Mouse (Mus musculus) embryonic facial prominence, embryonic 14.5 days (tissue): Measurements from ENCODE around the gene Cct5. TPM values are rescaled to one million over a fixed set of nuclear protein-coding genes. Genes with fewer than 3 reads are reported as not detected.
"Not testable (repeated sequence)": the region's sequence is repeated elsewhere in the genome, so short reads cannot be mapped to it uniquely, and the experiment has no call there.

ENCODE experiments used
- ATAC-seq: fragments of 200-750 bp; cut with Nextera tagmentation; 2 replicates; pipeline ENCODE4 v1.8.0; 2017; ENCODE audit warnings: low read depth, moderate number of reproducible peaks, moderate TSS enrichment
- DNase-seq: peaks from one replicate; pipeline ENCODE4 v3.0.0-alpha.2; 2015; ENCODE audit warnings: low spot score
- H3K27ac ChIP-seq: fragments of 300-500 bp; sonication (generic); replicated peaks from 2 replicates; pipeline ENCODE4 v1.5.1; 2014; ENCODE audit warnings: low read depth, mild to moderate bottlenecking, low read length, moderate library complexity
- H3K27me3 ChIP-seq: fragments of 300-500 bp; sonication (generic); replicated peaks from 2 replicates; pipeline ENCODE4 v1.6.1; 2014; ENCODE audit warnings: low read length; ENCODE audit not compliant: control insufficient read depth, insufficient read depth
- H3K36me3 ChIP-seq: fragments of 300-500 bp; sonication (generic); 2 replicates; pipeline ENCODE4 v1.6.1; 2014; ENCODE audit warnings: low read length, mixed read lengths; ENCODE audit not compliant: control insufficient read depth, insufficient read depth
- H3K4me1 ChIP-seq: fragments of 300-500 bp; sonication (generic); 2 replicates; pipeline ENCODE4 v1.6.1; 2014; ENCODE audit warnings: antibody characterized with exemption, low read length; ENCODE audit not compliant: control insufficient read depth, insufficient read depth
- H3K4me2 ChIP-seq: fragments of 300-500 bp; sonication (generic); 2 replicates; pipeline ENCODE4 v1.6.1; 2014; ENCODE audit warnings: low read depth, mild to moderate bottlenecking, low read length, moderate library complexity, mixed read lengths
- H3K4me3 ChIP-seq: fragments of 300-500 bp; sonication (generic); 2 replicates; pipeline ENCODE4 v1.5.1; 2014; ENCODE audit warnings: low read depth, mild to moderate bottlenecking, low read length
- H3K9ac ChIP-seq: fragments of 300-500 bp; sonication (generic); 2 replicates; pipeline ENCODE4 v1.6.1; 2014; ENCODE audit warnings: low read depth, mild to moderate bottlenecking, low read length, moderate library complexity, mixed read lengths
- H3K9me3 ChIP-seq: fragments of 300-500 bp; sonication (generic); 2 replicates; pipeline ENCODE4 v1.6.1; 2016; ENCODE audit warnings: low read length; ENCODE audit not compliant: control insufficient read depth
- WGBS: fragments of 180-500 bp; shearing (Covaris S2); extraction: QIAGEN DNeasy Blood & Tissue Kit; methylation state at CpG from one replicate; pipeline ENCODE4 v1.1.7; 2014; 5-methylcytosine and 5-hydroxymethylcytosine counted together
- polyA plus RNA-seq: library from polyadenylated mRNA; unstranded; fragments of >200 nt; fragmentation: Nextera tagmentation; extraction: Ambion mirVana; gene quantifications from 2 replicates; pipeline ENCODE4 v1.2.1, GENCODE M21; 2014

Gene Cct5
- polyA plus RNA-seq, 1 experiment from 2014 or later = 494 TPM

DNA sequence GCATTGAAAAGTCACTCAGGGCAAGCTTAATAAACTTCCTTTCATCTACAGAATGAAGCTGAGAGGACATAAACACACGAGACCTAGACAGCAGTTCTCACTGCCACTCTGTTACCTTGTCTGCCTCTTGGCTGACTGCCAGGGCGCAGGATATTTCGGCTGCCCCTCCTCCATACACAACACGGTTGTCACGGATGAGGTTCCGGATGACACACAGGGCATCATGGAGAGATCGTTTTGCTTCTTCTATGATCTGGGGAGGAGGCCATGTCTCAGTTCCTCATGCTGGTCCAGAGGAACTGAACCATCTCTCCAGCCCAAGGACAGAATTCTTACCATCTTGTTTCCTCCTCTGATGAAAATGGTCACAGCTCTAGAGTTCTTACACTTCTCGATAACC lies 9.1 kb downstream of the Cct5 start:
- Histone ChIP-seq H3K9ac (no peak overlapping the region), H3K4me1 (no peaks in the 10 kb centered on the region), H3K9me3 (no peaks in the 10 kb centered on the region), H3K36me3 (peaks cover 84% of the 10 kb centered on the region), H3K27ac (no peak overlapping the region), H3K27me3 (no peaks in the 10 kb centered on the region), H3K4me2 (no peak overlapping the region), H3K4me3 (no peak overlapping the region)
- DNase-seq (no peak), ATAC-seq (no peak)
- WGBS = 84% methylated on average over 8 of the region's 8 CpGs

- ATAC-seq (no peak), DNase-seq (no peak)
- Histone ChIP-seq H3K36me3 (peaks cover 63% of the 10 kb centered on the region), H3K4me1 (no peaks in the 10 kb centered on the region), H3K4me3 (no peak overlapping the region), H3K4me2 (no peak overlapping the region), H3K9me3 (no peaks in the 10 kb centered on the region), H3K27me3 (no peaks in the 10 kb centered on the region), H3K27ac (no peak overlapping the region), H3K9ac (no peak overlapping the region)
- WGBS = 90% methylated on average over 5 of the region's 5 CpGs
Observed at GRCm38 (mm10) chr15:31590176-31590575, 11.4 kb downstream of the Cct5 start.

DNA sequence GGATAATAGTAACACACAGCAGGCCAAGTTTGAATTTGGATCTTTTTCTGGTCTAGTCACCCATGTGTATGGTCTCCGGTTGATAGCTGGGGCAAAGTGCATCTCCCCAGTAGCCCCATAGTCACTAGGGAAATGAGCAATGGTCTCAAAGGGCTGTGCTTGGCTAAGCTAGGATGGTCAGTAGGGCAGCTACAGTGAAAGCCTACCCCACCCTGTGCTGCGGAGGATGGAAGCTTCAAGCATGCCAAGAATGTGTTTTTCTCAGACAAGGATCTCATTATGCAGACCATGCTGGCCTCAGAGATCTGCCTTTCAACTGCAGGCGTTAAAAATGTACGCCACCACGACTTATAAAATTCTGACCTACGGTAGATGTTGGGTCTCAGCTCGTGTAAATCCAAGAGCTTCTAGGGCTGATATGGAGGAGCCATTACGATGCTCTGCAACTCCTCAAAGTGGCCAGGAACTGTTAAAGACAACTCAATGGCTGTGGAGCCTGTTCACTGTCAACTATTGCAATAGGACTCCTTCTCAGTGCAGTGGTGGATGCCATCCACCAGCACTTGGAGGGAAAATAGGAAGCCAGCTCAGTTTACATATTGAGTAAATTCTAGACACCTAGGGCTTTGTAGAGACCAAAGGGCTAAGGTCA lies 12.5 kb downstream of the Cct5 start:
- Histone ChIP-seq H3K4me1 (no peaks in the 10 kb centered on the region), H3K27me3 (no peaks in the 10 kb centered on the region), H3K4me2 (no peak overlapping the region), H3K4me3 (no peak overlapping the region), H3K27ac (peak overlapping the region; percentile 35; the same call in 1 of the 2 replicates), H3K9ac (no peak overlapping the region), H3K9me3 (no peaks in the 10 kb centered on the region), H3K36me3 (peaks cover 53% of the 10 kb centered on the region)
- DNase-seq = peak; percentile 36
- 53% methylated on average over 8 of the region's 8 CpGs for WGBS
- no peak for ATAC-seq

DNA sequence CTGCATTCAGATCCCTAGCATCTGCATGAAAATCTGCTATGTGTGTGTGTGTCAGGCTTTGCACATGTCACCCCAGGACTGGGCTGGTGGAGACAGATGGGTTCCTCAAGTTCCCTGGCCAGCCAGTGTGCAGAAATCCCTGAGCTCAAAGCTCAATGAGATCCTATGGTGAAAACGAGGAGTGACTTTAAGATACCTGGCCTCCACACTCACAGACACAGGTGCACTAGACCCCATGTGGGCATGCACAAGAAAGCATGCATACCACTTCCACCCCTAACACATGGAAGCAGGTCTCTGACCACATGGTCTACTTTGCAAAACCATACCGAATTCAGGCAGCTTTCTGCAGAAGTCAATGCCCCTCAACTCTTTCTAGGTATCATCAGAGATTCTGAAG lies 13.8 kb downstream of the Cct5 start:
- no peak overlapping the region for H3K9ac ChIP-seq
- peaks cover 39% of the 10 kb centered on the region for H3K36me3 ChIP-seq
- 64% methylated on average over 2 of the region's 2 CpGs for WGBS
- no peaks in the 10 kb centered on the region for H3K4me1 ChIP-seq
- H3K27me3 ChIP-seq = no peaks in the 10 kb centered on the region
- H3K9me3 ChIP-seq = no peaks in the 10 kb centered on the region
- no peak overlapping the region for H3K27ac ChIP-seq
- H3K4me2 ChIP-seq = no peak overlapping the region
- no peak overlapping the region for H3K4me3 ChIP-seq
- DNase-seq (no peak), ATAC-seq (no peak)

GRCm38 (mm10) chr15:31586519-31586918 lies 15.1 kb downstream of the Cct5 start:
- Histone ChIP-seq H3K27ac (no peak overlapping the region), H3K4me2 (no peak overlapping the region), H3K9me3 (no peaks in the 10 kb centered on the region), H3K36me3 (peaks cover 27% of the 10 kb centered on the region), H3K9ac (no peak overlapping the region), H3K27me3 (no peaks in the 10 kb centered on the region), H3K4me3 (no peak overlapping the region), H3K4me1 (no peaks in the 10 kb centered on the region)
- 7% methylated on average over 4 of the region's 4 CpGs for WGBS
- DNase-seq = peak; percentile 90
- peak; percentile 71 for ATAC-seq

- 88% methylated on average over 5 of the region's 5 CpGs for WGBS
Observed at GRCm38 (mm10) chr15:31586088-31586487, 15.5 kb downstream of the Cct5 start.

GRCm38 (mm10) chr15:31585238-31585637 lies 16.4 kb downstream of the Cct5 start:
- Histone ChIP-seq H3K4me1 (no peaks in the 10 kb centered on the region), H3K36me3 (peaks cover 14% of the 10 kb centered on the region), H3K9me3 (no peaks in the 10 kb centered on the region), H3K4me2 (no peak overlapping the region), H3K9ac (no peak overlapping the region), H3K27ac (no peak overlapping the region), H3K4me3 (no peak overlapping the region), H3K27me3 (no peaks in the 10 kb centered on the region)
- DNase-seq = peak; percentile 37
- no peak for ATAC-seq
- WGBS = 78% methylated on average over 7 of the region's 7 CpGs

More at GRCm38 (mm10) chr15:31586088-31586487, 15.5 kb downstream of the Cct5 start:
- no peaks in the 10 kb centered on the region for H3K9me3 ChIP-seq
- no peaks in the 10 kb centered on the region for H3K4me1 ChIP-seq
- no peak overlapping the region for H3K4me3 ChIP-seq
- H3K27ac ChIP-seq = no peak overlapping the region
- H3K36me3 ChIP-seq = peaks cover 22% of the 10 kb centered on the region
- no peak overlapping the region for H3K4me2 ChIP-seq
- DNase-seq (no peak), ATAC-seq (no peak)
- H3K9ac ChIP-seq = no peak overlapping the region
- no peaks in the 10 kb centered on the region for H3K27me3 ChIP-seq

DNA sequence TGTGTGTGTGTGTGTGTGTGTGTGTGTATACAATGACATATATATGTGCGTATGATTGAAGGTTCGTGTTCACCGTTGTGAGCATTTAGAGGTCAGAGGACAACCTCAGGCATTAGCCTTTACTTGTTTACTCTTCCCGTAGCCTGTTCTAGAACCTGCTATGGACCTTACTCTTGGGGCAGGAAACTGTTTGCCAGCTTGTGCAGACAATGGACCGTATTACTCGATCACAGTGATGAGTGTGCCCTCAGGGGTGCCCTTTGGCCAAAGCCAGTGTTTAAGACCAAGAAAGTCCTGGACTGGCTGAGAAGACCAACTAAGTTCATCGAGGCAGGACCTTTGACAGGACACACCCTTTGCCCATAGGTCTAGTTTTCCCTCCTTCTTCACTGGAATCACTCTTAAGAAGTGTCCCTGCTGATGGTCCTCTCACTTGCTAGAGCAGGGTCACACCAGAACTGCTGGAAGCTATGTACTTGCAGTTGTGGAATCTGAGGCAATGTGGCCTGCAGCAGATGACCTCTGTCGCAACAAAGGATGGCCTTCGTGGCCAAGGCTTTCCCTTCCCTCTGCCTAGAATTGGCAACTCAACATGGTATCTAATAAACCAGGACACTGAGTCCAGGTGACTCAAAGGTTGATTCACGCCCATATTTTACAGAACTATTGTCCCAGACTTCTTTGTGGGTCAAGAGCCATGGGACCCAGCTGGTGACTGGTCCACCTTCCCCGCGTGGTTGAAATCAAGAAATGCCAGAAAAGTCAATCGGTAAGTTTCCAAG lies 18.1 kb downstream of the Cct5 start:
- DNase-seq = no peak
- ATAC-seq = no peak
- Histone ChIP-seq H3K27me3 (no peaks in the 10 kb centered on the region), H3K9ac (no peak overlapping the region), H3K27ac (no peak overlapping the region), H3K4me2 (no peak overlapping the region), H3K4me3 (no peak overlapping the region), H3K36me3 (no peaks in the 10 kb centered on the region), H3K4me1 (no peaks in the 10 kb centered on the region), H3K9me3 (no peaks in the 10 kb centered on the region)
- WGBS = 91% methylated on average over 13 of the region's 13 CpGs

DNA sequence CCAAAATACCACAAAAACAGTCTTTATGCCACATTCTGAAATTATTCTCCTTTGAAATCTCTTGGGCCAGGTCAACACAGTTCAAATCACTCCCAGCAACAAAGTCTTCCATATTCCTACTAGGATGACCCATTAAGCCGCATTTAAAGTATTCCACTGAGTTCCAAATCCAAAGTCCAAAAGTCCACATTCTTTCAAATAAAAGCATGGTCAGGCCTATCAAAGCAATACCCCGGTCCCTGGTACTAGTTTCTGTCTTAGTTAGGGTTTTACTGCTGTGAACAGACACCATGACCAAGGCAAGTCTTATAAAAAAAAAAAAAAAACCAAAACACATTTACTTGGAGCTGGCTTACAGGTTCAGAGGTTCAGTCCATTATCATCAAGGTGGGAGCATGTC lies 20.5 kb downstream of the Cct5 start:
- not testable (repeated sequence) for H3K4me2 ChIP-seq, H3K36me3 ChIP-seq, ATAC-seq, H3K27me3 ChIP-seq, H3K9ac ChIP-seq, H3K27ac ChIP-seq, H3K4me3 ChIP-seq, DNase-seq, H3K4me1 ChIP-seq, H3K9me3 ChIP-seq
- WGBS = 90% methylated on average over 2 of the region's 2 CpGs
